ENCODE assay signal across 8 mouse cellular contexts in the genomic region with DNA sequence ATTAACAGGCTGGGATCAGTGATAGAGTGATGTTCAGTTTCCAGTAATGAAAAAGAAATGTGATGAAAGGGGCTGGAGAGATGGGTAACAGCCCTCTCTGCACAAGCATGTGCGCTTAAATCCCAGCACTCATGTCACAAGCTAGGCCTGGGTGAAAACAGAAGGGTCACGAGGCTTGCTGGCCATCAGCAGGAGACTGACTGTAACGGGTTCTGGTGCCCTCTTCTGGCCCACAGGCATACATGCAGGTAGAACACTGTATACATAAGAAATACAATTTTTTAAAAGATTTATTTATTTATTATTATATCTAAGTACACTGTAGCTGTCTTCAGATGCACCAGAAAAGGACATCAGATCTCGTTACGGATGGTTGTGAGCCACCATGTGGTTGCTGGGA. TPM values are rescaled to one million over a fixed set of nuclear protein-coding genes. Genes with fewer than 3 reads are reported as not detected.
DNase-seq lines count a peak whose midpoint lies in the region.

No protein-coding gene starts in this region.

- peak; percentile 14 for DNase-seq in adrenal gland, postnatal 14 days
- DNase-seq in adrenal gland, postnatal 4 days (ENCODE audit: low spot score in 2 of 2) = no peak
- peak; percentile 7 for DNase-seq in kidney, adult 9 months
- DNase-seq in kidney, adult 11 months = no peak
- DNase-seq in thymus, postnatal 4 days = peak; percentile 6
- DNase-seq in thymus, postnatal 36 days = no peak
- no peak for DNase-seq in urinary bladder, postnatal 4 days (ENCODE audit: low spot score in 2 of 2)
- no peak for DNase-seq in ovary, adult 18-20 months (ENCODE audit: low spot score)

RNA-seq across cellular contexts. Expression of a gene that starts 18.0 kb away (rescaled TPM):
- total RNA-seq in adrenal gland, postnatal 14 days (2021) = 5.5 and 5.7 TPM in 2 replicates
- total RNA-seq in adrenal gland, postnatal 4 days (2021) = 1 to 10 TPM; 6.7 to 7.3 TPM

RNA-seq across cellular contexts. Expression of a gene that starts 40.0 kb away (rescaled TPM):
- total RNA-seq in adrenal gland, postnatal 14 days (2021) = not detected in 2 replicates
- total RNA-seq in adrenal gland, postnatal 4 days (2021) = under 1 TPM in 1 of 2 experiments, not detected in 1; 0.54 TPM

RNA-seq across cellular contexts. Expression of a gene that starts 47.6 kb away (rescaled TPM):
- total RNA-seq in adrenal gland, postnatal 14 days (2021) = not detected in 2 replicates
- total RNA-seq in adrenal gland, postnatal 4 days (2021) = not detected

RNA-seq across cellular contexts. Expression of a gene that starts 53.1 kb away (rescaled TPM):
- total RNA-seq in adrenal gland, postnatal 14 days (2021) = not detected in 2 replicates
- not detected for total RNA-seq in adrenal gland, postnatal 4 days (2021)

Comparison
In these comparisons a context has a peak if more than half of its experiments do, and no peak if none do; other contexts are left out.
1. DNase-seq: peak in adrenal gland, postnatal 14 days (single experiment), kidney, adult 9 months (single experiment) and thymus, postnatal 4 days (single experiment); none in adrenal gland, postnatal 4 days (0 of 2), kidney, adult 11 months (single experiment), thymus, postnatal 36 days (0 of 2), urinary bladder, postnatal 4 days (0 of 2) and ovary, adult 18-20 months (single experiment).